Mouse (Mus musculus) CH12.LX (cell line): ENCODE results near the gene Tmem123. TPM values are rescaled to one million over a fixed set of nuclear protein-coding genes. Genes with fewer than 3 reads are reported as not detected.

Experiments used
- DNase-seq: peaks from one replicate; pipeline ENCODE4 v3.0.0-alpha.2; 2013; ENCODE audit errors: extremely low read depth
- H3K27ac ChIP-seq: 2 replicates; pipeline ENCODE4 v1.5.1; 2012; ENCODE audit warnings: low read depth, mild to moderate bottlenecking, control low read depth, moderate library complexity; ENCODE audit not compliant: insufficient read depth
- H3K27me3 ChIP-seq: replicated peaks from 2 replicates; pipeline ENCODE3; 2012; ENCODE audit warnings: inconsistent platforms
- H3K36me3 ChIP-seq, 2 experiments: replicated peaks in 1 of 2; 2 replicates each; pipeline versions ENCODE3 to v1.6.1; 2012; ENCODE audit warnings: inconsistent platforms in 1 of 2, low read length in 1 of 2, mild to moderate bottlenecking in 1 of 2, mixed read lengths in 1 of 2, moderate library complexity in 1 of 2; ENCODE audit not compliant: control insufficient read depth in 1 of 2, insufficient read depth in 1 of 2
- H3K4me1 ChIP-seq, 2 experiments: 2 replicates each; pipeline ENCODE4 v1.6.1; 2012; ENCODE audit warnings: inconsistent platforms in 1 of 2, moderate library complexity in 1 of 2; ENCODE audit not compliant: insufficient read depth in 2 of 2, control insufficient read depth in 1 of 2
- H3K4me2 ChIP-seq: 2 replicates; pipeline ENCODE4 v1.6.1; 2012; ENCODE audit warnings: low read depth, mild to moderate bottlenecking, control low read depth; ENCODE audit not compliant: poor library complexity, insufficient read depth, severe bottlenecking
- H3K4me3 ChIP-seq, 3 experiments: fragments of 150-350 bp in 1 of 3; sonication (generic) in 1 of 3; replicated peaks in 1 of 3; 2 replicates each; pipeline versions ENCODE3 to v1.5.1; 2011 to 2012; ENCODE audit warnings: low read depth in 2 of 3, low read length in 2 of 3, mild to moderate bottlenecking in 2 of 3, moderate library complexity in 2 of 3, control low read depth in 1 of 3, improper control_type of control experiment in 1 of 3, inconsistent platforms in 1 of 3, mixed read lengths in 1 of 3; ENCODE audit not compliant: poor library complexity in 1 of 3
- H3K79me2 ChIP-seq: replicated peaks from 2 replicates; pipeline ENCODE4 v1.6.1; 2012; ENCODE audit warnings: mild to moderate bottlenecking, moderate library complexity; ENCODE audit not compliant: control insufficient read depth, poor library complexity, insufficient read depth, severe bottlenecking; ENCODE audit errors: extremely low read depth
- H3K9ac ChIP-seq: 2 replicates; pipeline ENCODE4 v1.6.1; 2012; ENCODE audit warnings: low read depth, mild to moderate bottlenecking, control low read depth, moderate library complexity; ENCODE audit not compliant: insufficient read depth
- H3K9me3 ChIP-seq: replicated peaks from 2 replicates; pipeline ENCODE3; 2012; ENCODE audit warnings: low read length, inconsistent platforms, mixed read lengths
- CHD1 ChIP-seq: IDR thresholded peaks from 2 replicates; pipeline ENCODE4 v1.6.1; 2012; ENCODE audit warnings: low read depth, low read length, improper control_type of control experiment, inconsistent platforms
- CHD2 ChIP-seq: IDR thresholded peaks from 2 replicates; pipeline ENCODE4 v1.6.1; 2011; ENCODE audit warnings: low read length, improper control_type of control experiment
- CTCF ChIP-seq, 2 experiments: IDR thresholded peaks in 1 of 2; conservative IDR thresholded peaks in 1 of 2; 2 replicates each; pipeline ENCODE4 v1.5.1; 2011 to 2012; ENCODE audit warnings: low read depth in 2 of 2, low read length in 2 of 2, improper control_type of control experiment in 1 of 2, inconsistent platforms in 1 of 2, mild to moderate bottlenecking in 1 of 2, moderate library complexity in 1 of 2
- E2F4 ChIP-seq: IDR thresholded peaks from 2 replicates; pipeline ENCODE4 v1.6.1; 2011; ENCODE audit warnings: low read depth, low read length, improper control_type of control experiment; ENCODE audit not compliant: insufficient replicate concordance
- EP300 ChIP-seq: IDR thresholded peaks from 2 replicates; pipeline ENCODE4 v1.6.1; 2011; ENCODE audit warnings: low read length, improper control_type of control experiment
- ETS1 ChIP-seq: conservative IDR thresholded peaks from 2 replicates; pipeline ENCODE4 v1.6.1; 2012; ENCODE audit warnings: low read depth, mild to moderate bottlenecking, inconsistent platforms, low read length, improper control_type of control experiment, moderate library complexity
- GABPA ChIP-seq: IDR thresholded peaks from 2 replicates; pipeline ENCODE4 v1.6.1; 2012; ENCODE audit warnings: low read depth, low read length, improper control_type of control experiment, inconsistent platforms; ENCODE audit not compliant: insufficient replicate concordance
- IRF4 ChIP-seq: IDR thresholded peaks from 2 replicates; pipeline ENCODE4 v1.6.1; 2014; ENCODE audit warnings: low read depth, mild to moderate bottlenecking, inconsistent platforms, low read length, improper control_type of control experiment
- JUN ChIP-seq: IDR thresholded peaks from 2 replicates; pipeline ENCODE4 v1.6.1; 2011; ENCODE audit warnings: low read depth, mild to moderate bottlenecking, low read length, improper control_type of control experiment, moderate library complexity; ENCODE audit not compliant: insufficient read depth
- JUND ChIP-seq: conservative IDR thresholded peaks from 2 replicates; pipeline ENCODE4 v1.6.1; 2011; ENCODE audit warnings: low read depth, low read length, improper control_type of control experiment
- KAT2A ChIP-seq: IDR thresholded peaks from 2 replicates; pipeline ENCODE4 v1.6.1; 2012; ENCODE audit warnings: low read length, improper control_type of control experiment, inconsistent platforms; ENCODE audit not compliant: insufficient replicate concordance
- MAFK ChIP-seq: IDR thresholded peaks from 2 replicates; pipeline ENCODE4 v1.6.1; 2011; ENCODE audit warnings: low read length, improper control_type of control experiment; ENCODE audit not compliant: insufficient replicate concordance
- MAX ChIP-seq: IDR thresholded peaks from 2 replicates; pipeline ENCODE4 v1.6.1; 2011; ENCODE audit warnings: low read length, improper control_type of control experiment
- MAZ ChIP-seq: IDR thresholded peaks from 2 replicates; pipeline ENCODE4 v1.6.1; 2012; ENCODE audit warnings: low read depth, mild to moderate bottlenecking, inconsistent platforms, low read length, improper control_type of control experiment, moderate library complexity
- MEF2A ChIP-seq: IDR thresholded peaks from 2 replicates; pipeline ENCODE4 v1.6.1; 2014; ENCODE audit warnings: low read depth, mild to moderate bottlenecking, inconsistent platforms, low read length, improper control_type of control experiment, borderline replicate concordance
- MXI1 ChIP-seq: IDR thresholded peaks from 2 replicates; pipeline ENCODE4 v1.6.1; 2011; ENCODE audit warnings: mild to moderate bottlenecking, low read depth, low read length, improper control_type of control experiment
- MYC ChIP-seq: IDR thresholded peaks from 2 replicates; pipeline ENCODE4 v1.6.1; 2011; ENCODE audit warnings: low read depth, mild to moderate bottlenecking, improper control_type of control experiment, low read length
- NELFE ChIP-seq: IDR thresholded peaks from 2 replicates; pipeline ENCODE4 v1.6.1; 2011; ENCODE audit warnings: low read depth, low read length, improper control_type of control experiment
- POLR2A ChIP-seq: IDR thresholded peaks from 2 replicates; pipeline ENCODE4 v1.6.1; 2011; ENCODE audit warnings: low read depth, mild to moderate bottlenecking, improper control_type of control experiment, low read length
- RAD21 ChIP-seq: IDR thresholded peaks from 2 replicates; pipeline ENCODE4 v1.6.1; 2011; ENCODE audit warnings: low read depth, mild to moderate bottlenecking, low read length, improper control_type of control experiment, moderate library complexity
- RCOR1 ChIP-seq: conservative IDR thresholded peaks from 2 replicates; pipeline ENCODE4 v1.6.1; 2012; ENCODE audit warnings: low read depth, mild to moderate bottlenecking, inconsistent platforms, low read length, improper control_type of control experiment
- SIN3A ChIP-seq: IDR thresholded peaks from 2 replicates; pipeline ENCODE4 v1.6.1; 2012; ENCODE audit warnings: low read length, improper control_type of control experiment, inconsistent platforms
- SMC3 ChIP-seq: IDR thresholded peaks from 2 replicates; pipeline ENCODE4 v1.6.1; 2011; ENCODE audit warnings: low read depth, low read length, improper control_type of control experiment
- TBP ChIP-seq: conservative IDR thresholded peaks from 2 replicates; pipeline ENCODE4 v1.6.1; 2011; ENCODE audit warnings: low read depth, low read length, improper control_type of control experiment
- TCF12 ChIP-seq: IDR thresholded peaks from 2 replicates; pipeline ENCODE4 v1.6.1; 2014; ENCODE audit warnings: low read depth, mild to moderate bottlenecking, inconsistent platforms, low read length, improper control_type of control experiment
- UBTF ChIP-seq: IDR thresholded peaks from 2 replicates; pipeline ENCODE4 v1.6.1; 2012; ENCODE audit warnings: low read depth, mild to moderate bottlenecking, inconsistent platforms, low read length, improper control_type of control experiment, moderate library complexity
- USF1 ChIP-seq: IDR thresholded peaks from 2 replicates; pipeline ENCODE4 v1.6.1; 2014; ENCODE audit warnings: low read depth, mild to moderate bottlenecking, inconsistent platforms, low read length, improper control_type of control experiment
- USF2 ChIP-seq: conservative IDR thresholded peaks from 2 replicates; pipeline ENCODE4 v1.6.1; 2011; ENCODE audit warnings: low read depth, low read length, improper control_type of control experiment
- ZC3H11A ChIP-seq: IDR thresholded peaks from 2 replicates; pipeline ENCODE4 v1.6.1; 2012; ENCODE audit warnings: low read depth, mild to moderate bottlenecking, inconsistent platforms, low read length, improper control_type of control experiment
- ZKSCAN1 ChIP-seq: IDR thresholded peaks from 2 replicates; pipeline ENCODE4 v1.6.1; 2012; ENCODE audit warnings: low read depth, inconsistent platforms, low read length, improper control_type of control experiment, borderline replicate concordance
- ZNF384 ChIP-seq: IDR thresholded peaks from 2 replicates; pipeline ENCODE4 v1.6.1; 2012; ENCODE audit warnings: low read depth, low read length, improper control_type of control experiment, inconsistent platforms
- dilution Hi-C: fragments of 300-500 bp; cut with MboI; formaldehyde crosslinking; loops from 2 replicates; pipeline ENCODE4 v1.14.3; 2020; ENCODE audit warnings: low sequenced_read_pairs; ENCODE audit not compliant: extremely low pct_unique_long_range_greater_than_20kb, extremely low pct_ligation_motif_present
- in situ Hi-C: fragments of 300-500 bp; cut with MboI; formaldehyde crosslinking; loops from 3 replicates; pipeline ENCODE4 v1.14.3; 2019; ENCODE audit warnings: low sequenced_read_pairs, low pct_ligation_motif_present, low pct_unique_long_range_greater_than_20kb, mixed read lengths
- polyA plus RNA-seq: library from polyadenylated mRNA; unstranded; fragments of >175 nt; gene quantifications from 2 replicates; pipeline ENCODE4 v1.2.1, GENCODE M21; 2012; ENCODE audit warnings: low read depth; ENCODE audit not compliant: insufficient read length
- total RNA-seq, 2 experiments: library from RNA; depleted of rRNA; stranded (reverse); fragments of 300-350 nt in 1 of 2; fragments of >200 nt in 1 of 2; gene quantifications; 2 replicates each; pipeline ENCODE4 v1.2.3; 2012 to 2014

Tmem123 gene
- total and polyA plus RNA-seq, 3 experiments, result 61.1 to 183 (median 107) TPM

DNA sequence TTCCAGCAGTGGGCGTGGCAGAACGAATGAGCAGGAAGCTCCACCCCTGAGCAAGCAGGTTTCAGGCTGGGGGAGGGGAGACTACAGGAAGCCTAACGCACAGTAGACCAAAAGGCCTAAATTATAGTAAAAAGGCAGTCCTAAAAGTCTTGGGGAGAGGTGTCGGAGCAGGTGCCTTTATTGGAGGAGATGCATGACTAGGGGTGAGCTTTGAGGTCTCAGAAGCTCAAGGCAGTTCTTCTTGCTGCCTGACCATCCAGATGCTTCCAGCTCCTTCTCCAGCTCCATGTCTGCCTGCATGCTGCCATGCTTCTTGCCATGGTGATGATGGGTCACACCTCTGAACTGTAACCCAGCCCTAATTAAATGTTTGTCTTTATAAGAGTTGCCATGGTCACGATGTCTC is 41.3 kb downstream of the Tmem123 start:
- H3K27me3 ChIP-seq, result no peaks in the 10 kb centered on the region
- no peak for TF ChIP-seq UBTF
- no peak for TF ChIP-seq TCF12
- TF ChIP-seq USF2, result no peak
- TF ChIP-seq ZNF384, result no peak
- TF ChIP-seq IRF4, result no peak
- no peak for TF ChIP-seq RAD21
- TF ChIP-seq MAFK, result no peak
- no peak for TF ChIP-seq POLR2A
- TF ChIP-seq MEF2A, result no peak
- TF ChIP-seq MAZ, result no peak
- no peak for TF ChIP-seq MYC
- TF ChIP-seq ZKSCAN1, result no peak
- no peak for TF ChIP-seq CTCF (conservative IDR thresholded peaks at IDR 0.05 in 1 of 2, IDR thresholded peaks at IDR 0.05 in 1 of 2; ENCODE audit: low read depth in 2 of 2, low read length in 2 of 2)
- TF ChIP-seq NELFE, result no peak
- TF ChIP-seq SMC3, result no peak
- TF ChIP-seq JUND, result no peak
- TF ChIP-seq USF1, result no peak
- TF ChIP-seq KAT2A, result no peak
- no peak for TF ChIP-seq JUN
- no peaks in the 10 kb centered on the region for H3K9me3 ChIP-seq
- H3K79me2 ChIP-seq, result no peaks in the 10 kb centered on the region
- no peak overlapping the region for H3K9ac ChIP-seq
- H3K4me2 ChIP-seq, result no peak overlapping the region
- H3K36me3 ChIP-seq, result no peaks in the 10 kb centered on the region
- H3K27ac ChIP-seq, result no peak overlapping the region
- no peaks in the 10 kb centered on the region for H3K4me1 ChIP-seq
- dilution Hi-C loops (no loop called here), in situ Hi-C loops (no loop called here)
- no peak overlapping the region for H3K4me3 ChIP-seq
- no peak for DNase-seq

DNA sequence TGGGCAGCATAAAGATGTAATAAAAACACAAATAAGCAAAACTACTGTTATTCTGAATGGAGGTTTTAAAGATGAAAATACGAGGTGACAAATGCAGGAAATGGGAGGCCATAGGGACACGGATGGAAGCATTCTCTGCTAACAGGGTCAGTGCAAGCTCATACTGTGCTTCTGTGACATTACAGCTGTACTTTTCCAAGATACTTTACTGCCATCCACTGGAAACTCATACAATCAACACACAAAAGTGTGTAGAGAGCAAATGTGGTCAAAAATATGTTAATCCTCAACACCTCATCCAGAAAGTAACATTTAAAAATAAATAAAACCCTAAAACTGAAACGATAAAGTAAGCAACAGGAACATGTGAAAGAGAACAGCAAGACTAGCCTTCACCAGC is 58.9 kb downstream of the Tmem123 start:
- H3K36me3 ChIP-seq, result peaks cover 57 to 82% of the 10 kb centered on the region in 2 experiments
- H3K4me3 ChIP-seq, result no peak overlapping the region
- in situ Hi-C loops (loop anchor here (10.0 kb wide), 1 partner anchor 72 kb away; no protein-coding TSS in a partner anchor), dilution Hi-C loops (no loop called here)
- H3K79me2 ChIP-seq, result peaks cover 65% of the 10 kb centered on the region
- no peak for TF ChIP-seq MAX
- TF ChIP-seq CHD2, result no peak
- TF ChIP-seq MAFK, result no peak
- TF ChIP-seq MXI1, result no peak
- no peak for TF ChIP-seq ETS1
- TF ChIP-seq RAD21, result peak; percentile 37
- TF ChIP-seq ZC3H11A, result no peak
- no peak for TF ChIP-seq EP300
- no peak for TF ChIP-seq JUN
- TF ChIP-seq SIN3A, result no peak
- TF ChIP-seq JUND, result no peak
- TF ChIP-seq KAT2A, result no peak
- TF ChIP-seq NELFE, result no peak
- no peak for TF ChIP-seq MEF2A
- TF ChIP-seq RCOR1, result no peak
- TF ChIP-seq ZNF384, result no peak
- no peak for TF ChIP-seq IRF4
- TF ChIP-seq UBTF, result no peak
- TF ChIP-seq POLR2A, result no peak
- TF ChIP-seq E2F4, result no peak
- TF ChIP-seq CHD1, result no peak
- TF ChIP-seq TBP, result no peak
- TF ChIP-seq GABPA, result no peak
- peak in 1 of 2 experiments; percentile 40; a peak in 2 of 4 replicates for TF ChIP-seq CTCF (conservative IDR thresholded peaks at IDR 0.05 in 1 of 2, IDR thresholded peaks at IDR 0.05 in 1 of 2; ENCODE audit: low read depth in 2 of 2, low read length in 2 of 2)
- peak; percentile 41 for TF ChIP-seq SMC3
- H3K27ac ChIP-seq, result peak overlapping the region; percentile 7; the same call in 1 of the 2 replicates
- DNase-seq, result no peak
- no peak overlapping the region for H3K9ac ChIP-seq
- no peaks in the 10 kb centered on the region for H3K9me3 ChIP-seq
- H3K4me2 ChIP-seq, result peak overlapping the region; percentile 50
- peaks cover 19 to 50% of the 10 kb centered on the region in 2 experiments for H3K4me1 ChIP-seq
- no peaks in the 10 kb centered on the region for H3K27me3 ChIP-seq
